Mouse (Mus musculus) MEL (cell line): ENCODE measurements at regions not wholly inside any gene's neighbourhood (a gene's known extent, or its start where the extent isn't known, plus 50 kb on each side); places are given as distances from the start of the nearest gene placed in this dataset.

Source experiments
- DNase-seq: peaks from one replicate; pipeline ENCODE4 v3.0.0; 2011; ENCODE audit warnings: low read depth, low spot score
- H3K27ac ChIP-seq: 2 replicates; pipeline ENCODE4 v1.5.1; 2012; ENCODE audit warnings: low read depth, mild to moderate bottlenecking, control low read depth, low read length, moderate library complexity; ENCODE audit not compliant: control insufficient read depth
- H3K27me3 ChIP-seq, 2 experiments: fragments of 150-350 bp in 1 of 2; sonication (generic) in 1 of 2; 2 replicates each; pipeline ENCODE4 v1.6.1; 2012; ENCODE audit warnings: low read length in 2 of 2, mild to moderate bottlenecking in 2 of 2, improper control_type of control experiment in 1 of 2, moderate library complexity in 1 of 2; ENCODE audit not compliant: insufficient read depth in 2 of 2, control insufficient read depth in 1 of 2
- H3K36me3 ChIP-seq, 2 experiments: 2 replicates each; pipeline ENCODE4 v1.6.1; 2012 to 2014; ENCODE audit warnings: low read length in 2 of 2, improper control_type of control experiment in 1 of 2, inconsistent platforms in 1 of 2, mild to moderate bottlenecking in 1 of 2; ENCODE audit not compliant: insufficient read depth in 2 of 2, control insufficient read depth in 1 of 2
- H3K4me1 ChIP-seq, 2 experiments: fragments of 150-350 bp in 1 of 2; sonication (generic) in 1 of 2; 2 replicates each; pipeline ENCODE4 v1.6.1; 2012; ENCODE audit warnings: low read length in 2 of 2, improper control_type of control experiment in 1 of 2, mild to moderate bottlenecking in 1 of 2; ENCODE audit not compliant: insufficient read depth in 2 of 2, control insufficient read depth in 1 of 2
- H3K4me3 ChIP-seq, 2 experiments: fragments of 150-350 bp in 1 of 2; sonication (generic) in 1 of 2; 2 replicates each; pipeline ENCODE4 v1.5.1; 2012; ENCODE audit warnings: low read depth in 2 of 2, low read length in 2 of 2, mild to moderate bottlenecking in 2 of 2, moderate library complexity in 2 of 2, control low read depth in 1 of 2, improper control_type of control experiment in 1 of 2; ENCODE audit not compliant: control insufficient read depth in 1 of 2, insufficient read depth in 1 of 2
- H3K79me2 ChIP-seq: 2 replicates; pipeline ENCODE4 v1.6.1; 2012; ENCODE audit warnings: mild to moderate bottlenecking, low read length, moderate library complexity; ENCODE audit not compliant: control insufficient read depth, poor library complexity, insufficient read depth
- H3K9ac ChIP-seq: 2 replicates; pipeline ENCODE4 v1.6.1; 2012; ENCODE audit warnings: low read depth, mild to moderate bottlenecking, control low read depth, low read length, moderate library complexity; ENCODE audit not compliant: control insufficient read depth, poor library complexity, severe bottlenecking
- H3K9me3 ChIP-seq: fragments of 150-350 bp; sonication (generic); replicated peaks from 2 replicates; pipeline ENCODE4 v1.6.1; 2012; ENCODE audit warnings: mild to moderate bottlenecking, low read length, improper control_type of control experiment, moderate library complexity; ENCODE audit not compliant: insufficient read depth
- CHD1 ChIP-seq: IDR thresholded peaks from 2 replicates; pipeline ENCODE4 v1.6.1; 2012; ENCODE audit warnings: low read depth, mild to moderate bottlenecking, inconsistent platforms, low read length, improper control_type of control experiment
- CHD2 ChIP-seq: IDR thresholded peaks from 2 replicates; pipeline ENCODE4 v1.6.1; 2011; ENCODE audit warnings: low read length, improper control_type of control experiment
- CTCF ChIP-seq, 3 experiments: IDR thresholded peaks in 2 of 3; conservative IDR thresholded peaks in 1 of 3; 2 replicates each; pipeline ENCODE4 v1.5.1; 2011 to 2012; ENCODE audit warnings: low read length in 3 of 3, low read depth in 2 of 3, mild to moderate bottlenecking in 2 of 3, improper control_type of control experiment in 1 of 3, inconsistent platforms in 1 of 3, mixed read lengths in 1 of 3, moderate library complexity in 1 of 3; ENCODE audit not compliant: control insufficient read depth in 1 of 3, insufficient read depth in 1 of 3, poor library complexity in 1 of 3, severe bottlenecking in 1 of 3
- E2F4 ChIP-seq: IDR thresholded peaks from 2 replicates; pipeline ENCODE4 v1.6.1; 2011; ENCODE audit warnings: low read depth, low read length, improper control_type of control experiment, borderline replicate concordance
- ELF1 ChIP-seq: IDR thresholded peaks from 2 replicates; pipeline ENCODE4 v1.6.1; 2014; ENCODE audit warnings: low read depth, mild to moderate bottlenecking, inconsistent platforms, low read length, improper control_type of control experiment, moderate library complexity
- EP300 ChIP-seq, 2 experiments: IDR thresholded peaks; 2 replicates each; pipeline ENCODE4 v1.6.1; 2011; ENCODE audit warnings: improper control_type of control experiment in 2 of 2, low read length in 2 of 2, low read depth in 1 of 2, mild to moderate bottlenecking in 1 of 2
- ETS1 ChIP-seq: IDR thresholded peaks from 2 replicates; pipeline ENCODE4 v1.6.1; 2012; ENCODE audit warnings: low read depth, mild to moderate bottlenecking, inconsistent platforms, low read length, improper control_type of control experiment, moderate library complexity
- GABPA ChIP-seq: IDR thresholded peaks from 2 replicates; pipeline ENCODE4 v1.6.1; 2012; ENCODE audit warnings: low read depth, mild to moderate bottlenecking, inconsistent platforms, low read length, improper control_type of control experiment, moderate library complexity
- GATA1 ChIP-seq: IDR thresholded peaks from 2 replicates; pipeline ENCODE4 v1.6.1; 2011; ENCODE audit warnings: low read depth, low read length, improper control_type of control experiment
- JUND ChIP-seq: IDR thresholded peaks from 2 replicates; pipeline ENCODE4 v1.6.1; 2011; ENCODE audit warnings: low read depth, mild to moderate bottlenecking, improper control_type of control experiment, low read length
- KAT2A ChIP-seq: conservative IDR thresholded peaks from 2 replicates; pipeline ENCODE4 v1.6.1; 2012; ENCODE audit warnings: low read depth, low read length, improper control_type of control experiment, inconsistent platforms
- MAZ ChIP-seq: IDR thresholded peaks from 2 replicates; pipeline ENCODE4 v1.6.1; 2012; ENCODE audit warnings: low read depth, mild to moderate bottlenecking, inconsistent platforms, low read length, improper control_type of control experiment
- MYB ChIP-seq: IDR thresholded peaks from 2 replicates; pipeline ENCODE4 v1.6.1; 2011; ENCODE audit warnings: mild to moderate bottlenecking, low read depth, low read length, improper control_type of control experiment
- MYC ChIP-seq: IDR thresholded peaks from 2 replicates; pipeline ENCODE4 v1.6.1; 2011; ENCODE audit warnings: low read depth, mild to moderate bottlenecking, low read length, improper control_type of control experiment, moderate library complexity
- NELFE ChIP-seq: IDR thresholded peaks from 2 replicates; pipeline ENCODE4 v1.6.1; 2011; ENCODE audit warnings: low read depth, low read length, improper control_type of control experiment
- POLR2A ChIP-seq, 2 experiments: IDR thresholded peaks; 2 replicates each; pipeline ENCODE4 v1.6.1; 2011 to 2012; ENCODE audit warnings: low read length in 2 of 2, mild to moderate bottlenecking in 2 of 2, control low read depth in 1 of 2, improper control_type of control experiment in 1 of 2, low read depth in 1 of 2, moderate library complexity in 1 of 2; ENCODE audit not compliant: control insufficient read depth in 1 of 2, insufficient read depth in 1 of 2, poor library complexity in 1 of 2
- POLR2AphosphoS2 ChIP-seq: IDR thresholded peaks from 2 replicates; pipeline ENCODE4 v1.6.1; 2011; ENCODE audit warnings: low read length, improper control_type of control experiment
- POLR2AphosphoS5 ChIP-seq: IDR thresholded peaks from 2 replicates; pipeline ENCODE4 v1.6.1; 2012; ENCODE audit warnings: low read depth, borderline replicate concordance, mild to moderate bottlenecking, inconsistent platforms, low read length, moderate library complexity, mixed read lengths
- RAD21 ChIP-seq: IDR thresholded peaks from 2 replicates; pipeline ENCODE4 v1.6.1; 2011; ENCODE audit warnings: mild to moderate bottlenecking, low read depth, low read length, improper control_type of control experiment
- SMC3 ChIP-seq: IDR thresholded peaks from 2 replicates; pipeline ENCODE4 v1.6.1; 2011; ENCODE audit warnings: low read depth, low read length, improper control_type of control experiment
- TBP ChIP-seq: IDR thresholded peaks from 2 replicates; pipeline ENCODE4 v1.8.0; 2011; ENCODE audit warnings: low read depth, low read length, improper control_type of control experiment
- USF2 ChIP-seq, 2 experiments: IDR thresholded peaks; 2 replicates each; pipeline ENCODE4 v1.6.1; 2011 to 2012; ENCODE audit warnings: improper control_type of control experiment in 2 of 2, low read length in 2 of 2, borderline replicate concordance in 1 of 2, inconsistent platforms in 1 of 2, low read depth in 1 of 2, mild to moderate bottlenecking in 1 of 2; ENCODE audit not compliant: insufficient read depth in 1 of 2

DNA sequence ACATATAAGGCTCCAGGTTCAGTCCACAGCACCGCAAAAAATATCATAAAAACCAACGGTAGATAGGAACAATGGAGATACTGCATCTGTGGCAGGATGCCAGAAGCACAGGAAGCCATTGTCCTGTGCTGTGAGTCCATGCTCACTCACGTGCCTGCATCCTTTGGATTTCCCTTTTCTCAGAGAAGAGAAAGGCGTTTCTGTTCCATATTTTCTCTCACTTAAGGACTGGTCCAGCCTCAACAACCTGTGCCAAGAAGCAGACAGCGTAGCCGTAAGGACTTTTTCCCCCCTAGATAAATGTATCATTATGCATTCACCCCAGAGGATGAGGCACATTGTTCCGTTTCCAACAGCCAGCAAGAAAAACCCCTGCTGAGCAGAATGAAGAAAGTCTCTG is 360.0 kb upstream of the Jarid2 start:
- Histone ChIP-seq H3K4me3 (no peak overlapping the region), H3K36me3 (no peaks in the 10 kb centered on the region), H3K4me1 (no peaks in the 10 kb centered on the region), H3K27me3 (no peaks in the 10 kb centered on the region), H3K27ac (no peak overlapping the region), H3K9me3 (no peaks in the 10 kb centered on the region), H3K79me2 (no peaks in the 10 kb centered on the region), H3K9ac (no peak overlapping the region)
- no peak for DNase-seq
- TF ChIP-seq ETS1 (no peak), USF2 (IDR thresholded peaks at IDR 0.05; ENCODE audit: borderline replicate concordance in 1 of 2, insufficient read depth in 1 of 2, low read depth in 1 of 2, low read length in 2 of 2) (no peak), ELF1 (no peak), KAT2A (no peak), RAD21 (no peak), GATA1 (no peak), CHD1 (no peak), CHD2 (no peak), JUND (no peak), GABPA (no peak), MAZ (no peak), POLR2A (IDR thresholded peaks at IDR 0.05; ENCODE audit: control insufficient read depth in 1 of 2, insufficient read depth in 1 of 2, low read depth in 1 of 2, low read length in 2 of 2, poor library complexity in 1 of 2) (no peak)

DNA sequence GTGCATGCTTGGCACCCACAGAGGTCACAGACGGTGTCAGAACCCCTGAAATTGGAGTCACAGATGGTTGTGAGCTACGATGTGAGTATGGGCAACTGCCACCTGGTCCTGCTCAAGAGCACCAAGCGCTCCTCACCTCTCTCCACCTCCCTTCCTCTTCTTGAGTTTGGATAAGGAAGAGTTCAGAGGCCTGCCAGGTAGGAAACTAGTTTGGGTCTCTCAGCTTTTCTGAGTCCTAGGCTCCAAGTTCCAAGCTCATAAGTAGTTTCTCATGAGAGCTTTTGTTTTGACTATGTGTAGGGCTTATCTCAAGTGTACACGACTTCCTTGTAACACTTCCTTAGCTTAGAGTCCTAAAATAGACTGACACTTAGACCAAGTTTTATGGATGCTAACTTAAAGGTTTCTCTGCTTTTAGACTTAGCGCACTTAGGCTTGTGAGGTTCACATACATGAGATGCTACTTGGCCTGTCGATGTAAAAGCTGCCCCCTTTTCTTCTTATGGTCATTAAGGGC is 356.9 kb upstream of the Jarid2 start:
- Histone ChIP-seq H3K9ac (no peak overlapping the region), H3K4me3 (no peak overlapping the region), H3K79me2 (no peaks in the 10 kb centered on the region), H3K27ac (no peak overlapping the region), H3K9me3 (no peaks in the 10 kb centered on the region), H3K36me3 (no peaks in the 10 kb centered on the region), H3K27me3 (no peaks in the 10 kb centered on the region), H3K4me1 (no peaks in the 10 kb centered on the region)
- no peak for TF ChIP-seq MAZ
- no peak for TF ChIP-seq EP300 (IDR thresholded peaks at IDR 0.05; ENCODE audit: low read depth in 1 of 2, low read length in 2 of 2)
- no peak for TF ChIP-seq NELFE
- no peak for TF ChIP-seq RAD21
- no peak for TF ChIP-seq USF2 (IDR thresholded peaks at IDR 0.05; ENCODE audit: borderline replicate concordance in 1 of 2, insufficient read depth in 1 of 2, low read depth in 1 of 2, low read length in 2 of 2)
- TF ChIP-seq ETS1: no peak
- no peak for TF ChIP-seq MYB
- TF ChIP-seq ELF1: no peak
- TF ChIP-seq KAT2A: no peak
- TF ChIP-seq SMC3: no peak
- TF ChIP-seq TBP: no peak
- TF ChIP-seq POLR2AphosphoS5: no peak
- TF ChIP-seq MYC: no peak
- TF ChIP-seq E2F4: no peak
- no peak for TF ChIP-seq CTCF (IDR thresholded peaks at IDR 0.05 in 2 of 3, conservative IDR thresholded peaks at IDR 0.05 in 1 of 3; ENCODE audit: control insufficient read depth in 1 of 3, insufficient read depth in 1 of 3, low read depth in 2 of 3, low read length in 3 of 3, poor library complexity in 1 of 3, severe bottlenecking in 1 of 3)
- TF ChIP-seq POLR2AphosphoS2: no peak
- DNase-seq: no peak
